Mouse (Mus musculus): Measurements from ENCODE around the gene Cyp2e1. TPM values are rescaled to one million over a fixed set of nuclear protein-coding genes. Genes with fewer than 3 reads are reported as not detected.

The Cyp2e1 gene
- polyA plus RNA-seq, 2 experiments: 0.07 to 0.17 TPM

DNA sequence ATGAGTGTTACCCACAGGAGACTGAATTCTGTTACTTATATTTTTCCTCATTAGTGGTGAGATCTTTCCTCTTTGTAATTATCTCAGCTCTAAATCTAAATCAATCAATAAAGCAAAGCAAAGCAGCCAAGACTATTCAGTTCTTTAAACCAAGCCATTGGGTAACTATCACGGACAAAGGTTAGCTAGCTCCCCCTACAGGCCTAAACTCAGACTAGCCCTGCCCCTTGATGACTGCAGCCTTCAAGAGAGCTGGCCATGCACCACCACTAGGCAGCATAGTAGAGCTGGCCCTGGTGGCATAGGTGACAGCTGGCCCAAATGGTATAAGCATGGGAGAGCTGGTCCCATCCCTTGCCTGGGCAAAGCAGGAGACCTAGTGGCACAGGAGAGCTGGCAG is 42.2 kb downstream of the Cyp2e1 start:
- no peaks in the 10 kb centered on the region for H3K4me1 ChIP-seq (replicated peaks; ENCODE audit: control insufficient read depth in 2 of 2, insufficient read depth in 2 of 2, low read length in 1 of 2)
- H3K36me3 ChIP-seq (replicated peaks; ENCODE audit: control insufficient read depth, insufficient read depth, low read depth): no peaks in the 10 kb centered on the region
- H3K4me2 ChIP-seq (ENCODE audit: low read depth): no peak overlapping the region
- H3K4me3 ChIP-seq (ENCODE audit: insufficient read depth in 1 of 2, low read depth in 2 of 2, low read length in 2 of 2): no peak overlapping the region
- H3K27me3 ChIP-seq (ENCODE audit: control insufficient read depth, insufficient read depth, low read length): no peaks in the 10 kb centered on the region
- 7% methylated on average over 1 of the region's 1 CpGs for WGBS (ENCODE audit: insufficient replicate concordance)
- H3K9me3 ChIP-seq (ENCODE audit: control insufficient read depth, low read length): no peaks in the 10 kb centered on the region
- H3K27ac ChIP-seq: no peak overlapping the region
- TF ChIP-seq EP300 (IDR thresholded peaks at IDR 0.05; ENCODE audit: low read depth) (no peak), CTCF (IDR thresholded peaks at IDR 0.05; ENCODE audit: low read depth) (peak; percentile 82)
- DNase-seq (ENCODE audit: low read depth in 3 of 3, low spot score in 3 of 3) (peak; percentile 12 to 18 (median 16)), ATAC-seq (ENCODE audit: insufficient read depth) (no peak)
- H3K9ac ChIP-seq (replicated peaks): no peak overlapping the region

DNA sequence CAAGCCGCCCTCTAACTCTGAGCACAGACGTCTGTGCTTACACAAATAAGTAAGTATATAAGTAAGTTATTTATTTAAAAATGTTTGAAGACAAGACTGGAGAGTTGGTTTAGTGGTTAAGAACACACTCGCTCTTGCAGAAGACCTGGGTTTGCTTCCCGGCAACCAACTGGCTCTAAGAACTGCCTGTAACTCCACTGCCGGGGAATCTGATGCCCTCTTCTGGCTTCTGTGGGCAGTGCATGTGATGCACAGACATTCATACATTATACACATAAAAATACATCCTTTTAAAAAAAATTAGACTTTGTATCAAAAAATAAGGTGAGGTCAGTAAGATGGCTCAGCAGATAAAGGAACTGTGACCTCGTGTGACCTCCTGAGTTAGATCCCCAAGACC is 47.0 kb downstream of the Cyp2e1 start:
- WGBS (ENCODE audit: insufficient replicate concordance): 73% methylated on average over 6 of the region's 6 CpGs
- Histone ChIP-seq H3K4me1 (replicated peaks; ENCODE audit: control insufficient read depth in 2 of 2, insufficient read depth in 2 of 2, low read length in 1 of 2) (no peaks in the 10 kb centered on the region), H3K4me2 (ENCODE audit: low read depth) (no peak overlapping the region), H3K27me3 (ENCODE audit: control insufficient read depth, insufficient read depth, low read length) (no peaks in the 10 kb centered on the region), H3K36me3 (replicated peaks; ENCODE audit: control insufficient read depth, insufficient read depth, low read depth) (no peaks in the 10 kb centered on the region), H3K9me3 (ENCODE audit: control insufficient read depth, low read length) (no peaks in the 10 kb centered on the region), H3K27ac (no peak overlapping the region), H3K4me3 (ENCODE audit: insufficient read depth in 1 of 2, low read depth in 2 of 2, low read length in 2 of 2) (no peak overlapping the region), H3K9ac (replicated peaks) (no peak overlapping the region)
- ATAC-seq (ENCODE audit: insufficient read depth) (no peak), DNase-seq (ENCODE audit: low read depth in 3 of 3, low spot score in 3 of 3) (no peak)
- TF ChIP-seq EP300 (IDR thresholded peaks at IDR 0.05; ENCODE audit: low read depth) (no peak), CTCF (IDR thresholded peaks at IDR 0.05; ENCODE audit: low read depth) (peak; percentile 41)

DNA sequence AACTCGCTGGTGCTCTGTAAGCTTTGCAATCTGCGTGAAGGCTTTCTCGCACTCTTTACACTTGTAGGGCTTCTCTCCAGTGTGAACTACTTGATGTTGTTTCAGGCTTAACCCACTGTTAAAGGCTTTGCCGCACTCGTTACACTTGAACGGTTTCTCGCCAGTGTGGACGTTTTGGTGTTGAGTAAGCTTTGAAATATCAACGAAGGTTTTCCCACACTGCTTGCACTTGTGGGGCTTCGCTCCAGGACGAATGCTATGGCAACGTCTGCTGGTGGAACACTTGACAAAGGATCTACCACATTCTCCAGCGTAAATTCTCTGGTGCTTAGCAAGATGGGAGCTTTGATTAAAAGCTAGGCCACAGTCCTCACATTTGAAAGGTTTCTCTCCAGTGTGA is 48.2 kb downstream of the Cyp2e1 start:
- no peak for DNase-seq (ENCODE audit: low read depth in 3 of 3, low spot score in 3 of 3)
- H3K4me1 ChIP-seq (replicated peaks; ENCODE audit: control insufficient read depth in 2 of 2, insufficient read depth in 2 of 2, low read length in 1 of 2): no peaks in the 10 kb centered on the region
- no peak for ATAC-seq (ENCODE audit: insufficient read depth)
- no peak overlapping the region for H3K27ac ChIP-seq
- H3K36me3 ChIP-seq (replicated peaks; ENCODE audit: control insufficient read depth, insufficient read depth, low read depth): no peaks in the 10 kb centered on the region
- H3K4me2 ChIP-seq (ENCODE audit: low read depth): no peak overlapping the region
- no peaks in the 10 kb centered on the region for H3K9me3 ChIP-seq (ENCODE audit: control insufficient read depth, low read length)
- no peak for TF ChIP-seq EP300 (IDR thresholded peaks at IDR 0.05; ENCODE audit: low read depth)
- TF ChIP-seq CTCF (IDR thresholded peaks at IDR 0.05; ENCODE audit: low read depth): no peak
- WGBS (ENCODE audit: insufficient replicate concordance): 78% methylated on average over 13 of the region's 13 CpGs
- no peaks in the 10 kb centered on the region for H3K27me3 ChIP-seq (ENCODE audit: control insufficient read depth, insufficient read depth, low read length)
- H3K9ac ChIP-seq (replicated peaks): no peak overlapping the region
- H3K4me3 ChIP-seq (ENCODE audit: insufficient read depth in 1 of 2, low read depth in 2 of 2, low read length in 2 of 2): no peak overlapping the region

DNA sequence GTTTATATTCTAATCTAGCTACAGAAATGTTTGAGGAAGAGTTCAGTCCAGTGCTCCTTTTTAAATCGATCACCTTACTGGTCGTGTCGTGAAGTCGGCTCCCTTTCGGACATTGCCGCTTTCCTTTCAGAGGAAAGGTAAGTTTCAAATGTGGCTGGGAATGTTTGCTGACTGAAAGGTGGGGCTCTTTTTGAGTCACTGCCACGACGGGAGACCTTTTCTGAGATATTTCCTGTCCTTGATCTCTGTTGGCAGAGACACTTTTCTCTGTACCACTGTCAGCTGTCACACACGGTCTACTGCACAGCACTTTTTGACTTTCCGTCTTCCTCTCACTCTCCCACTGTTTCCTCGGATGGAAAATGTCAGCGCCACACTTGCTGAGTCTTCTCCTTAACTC is 49.3 kb downstream of the Cyp2e1 start:
- no peaks in the 10 kb centered on the region for H3K36me3 ChIP-seq (replicated peaks; ENCODE audit: control insufficient read depth, insufficient read depth, low read depth)
- H3K9me3 ChIP-seq (ENCODE audit: control insufficient read depth, low read length): no peaks in the 10 kb centered on the region
- no peak overlapping the region for H3K4me3 ChIP-seq (ENCODE audit: insufficient read depth in 1 of 2, low read depth in 2 of 2, low read length in 2 of 2)
- WGBS (ENCODE audit: insufficient replicate concordance): 69% methylated on average over 12 of the region's 12 CpGs
- H3K27me3 ChIP-seq (ENCODE audit: control insufficient read depth, insufficient read depth, low read length): no peaks in the 10 kb centered on the region
- no peak overlapping the region for H3K4me2 ChIP-seq (ENCODE audit: low read depth)
- no peak for TF ChIP-seq EP300 (IDR thresholded peaks at IDR 0.05; ENCODE audit: low read depth)
- no peak for TF ChIP-seq CTCF (IDR thresholded peaks at IDR 0.05; ENCODE audit: low read depth)
- H3K4me1 ChIP-seq (replicated peaks; ENCODE audit: control insufficient read depth in 2 of 2, insufficient read depth in 2 of 2, low read length in 1 of 2): no peaks in the 10 kb centered on the region
- no peak overlapping the region for H3K9ac ChIP-seq (replicated peaks)
- DNase-seq (ENCODE audit: low read depth in 3 of 3, low spot score in 3 of 3) (no peak), ATAC-seq (ENCODE audit: insufficient read depth) (no peak)
- no peak overlapping the region for H3K27ac ChIP-seq

DNA sequence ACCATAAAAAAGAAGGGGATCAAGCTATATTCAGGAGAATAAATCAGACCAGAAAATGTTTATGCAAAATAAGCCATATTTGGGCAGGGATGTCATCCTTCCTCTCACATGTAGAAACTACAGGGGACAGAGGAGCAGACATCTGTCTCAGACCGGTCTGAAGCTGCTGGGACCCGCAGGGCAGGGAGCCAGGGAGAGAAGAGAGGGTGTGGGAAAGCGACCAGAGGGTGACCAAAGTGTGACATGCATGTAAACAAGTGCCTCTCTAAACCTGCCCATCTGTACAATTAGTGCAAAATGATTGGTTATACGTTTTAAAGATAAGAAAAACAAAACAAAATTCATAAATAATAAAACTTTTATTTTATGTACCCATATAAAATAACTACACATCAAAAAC is 56.6 kb downstream of the Cyp2e1 start:
- Histone ChIP-seq H3K27ac (no peak overlapping the region), H3K27me3 (ENCODE audit: control insufficient read depth, insufficient read depth, low read length) (no peaks in the 10 kb centered on the region), H3K4me3 (ENCODE audit: insufficient read depth in 1 of 2, low read depth in 2 of 2, low read length in 2 of 2) (no peak overlapping the region), H3K4me1 (replicated peaks; ENCODE audit: control insufficient read depth in 2 of 2, insufficient read depth in 2 of 2, low read length in 1 of 2) (no peaks in the 10 kb centered on the region), H3K36me3 (replicated peaks; ENCODE audit: control insufficient read depth, insufficient read depth, low read depth) (no peaks in the 10 kb centered on the region), H3K9ac (replicated peaks) (no peak overlapping the region), H3K4me2 (ENCODE audit: low read depth) (no peak overlapping the region), H3K9me3 (ENCODE audit: control insufficient read depth, low read length) (no peaks in the 10 kb centered on the region)
- TF ChIP-seq EP300 (IDR thresholded peaks at IDR 0.05; ENCODE audit: low read depth) (no peak), CTCF (IDR thresholded peaks at IDR 0.05; ENCODE audit: low read depth) (no peak)
- DNase-seq (ENCODE audit: low read depth in 3 of 3, low spot score in 3 of 3) (no peak), ATAC-seq (ENCODE audit: insufficient read depth) (no peak)
- WGBS (ENCODE audit: insufficient replicate concordance): 50% methylated on average over 4 of the region's 4 CpGs

Data from liver, embryonic 14.5 days (tissue).